Mouse (Mus musculus) erythroblast, adult 5-6 weeks (primary cell): Measurements from ENCODE around the gene Atg4b. TPM values are rescaled to one million over a fixed set of nuclear protein-coding genes. Genes with fewer than 3 reads are reported as not detected.

ENCODE experiments used
- ATAC-seq: replicated peaks from 2 replicates; pipeline ENCODE4 v1.8.0; 2016; ENCODE audit warnings: moderate number of reproducible peaks, mild to moderate bottlenecking, moderate TSS enrichment, inconsistent platforms; ENCODE audit not compliant: poor library complexity, low FRiP score, severe bottlenecking
- total RNA-seq, 2 experiments: library from RNA; stranded (forward) in 1 of 2; stranded (reverse) in 1 of 2; fragments of 150-400 nt in 1 of 2; fragments of 200-764, 138-1000 nt in 1 of 2; gene quantifications; 2 replicates each; pipeline versions ENCODE4 v1.2.3 to v1.2.4; 2015 to 2017; ENCODE audit warnings: low replicate concordance in 2 of 2

The Atg4b gene
- total RNA-seq (2015; ENCODE audit: low replicate concordance) (12.3 and 20.7 TPM in 2 replicates), total RNA-seq (2017; ENCODE audit: low replicate concordance) (20.8 and 21.0 TPM in 2 replicates)

DNA sequence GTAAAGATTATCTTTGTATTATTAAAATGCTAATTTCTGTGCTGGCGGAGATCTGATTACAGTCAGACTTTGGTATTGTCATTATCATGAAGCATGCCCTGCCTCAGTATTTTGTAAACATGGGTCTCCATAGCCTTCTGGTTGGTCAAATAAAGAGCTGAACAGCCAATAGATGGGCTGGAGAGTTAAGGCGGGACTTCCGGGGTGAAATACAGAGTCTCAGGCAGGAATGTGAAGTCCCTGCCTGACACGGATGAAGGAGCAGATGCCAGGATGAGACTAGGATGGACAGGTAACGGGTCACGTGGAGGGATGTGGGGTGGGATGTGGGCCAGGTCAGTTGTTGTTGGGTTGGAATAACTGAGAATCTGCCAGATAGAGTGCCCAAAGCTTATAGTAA is at the start of gene Atg4b:
Gene Atg4b, plus strand, starts transcription at position 211 of the 400 bp plus-strand sequence.
- no peak for ATAC-seq

GRCm38 (mm10) chr1:93702106-93702505 is 49.2 kb upstream of the Atg4b start:
- no peak for ATAC-seq

GRCm38 (mm10) chr1:93703472-93704048 is 47.7 kb upstream of the Atg4b start:
- no peak for ATAC-seq

DNA sequence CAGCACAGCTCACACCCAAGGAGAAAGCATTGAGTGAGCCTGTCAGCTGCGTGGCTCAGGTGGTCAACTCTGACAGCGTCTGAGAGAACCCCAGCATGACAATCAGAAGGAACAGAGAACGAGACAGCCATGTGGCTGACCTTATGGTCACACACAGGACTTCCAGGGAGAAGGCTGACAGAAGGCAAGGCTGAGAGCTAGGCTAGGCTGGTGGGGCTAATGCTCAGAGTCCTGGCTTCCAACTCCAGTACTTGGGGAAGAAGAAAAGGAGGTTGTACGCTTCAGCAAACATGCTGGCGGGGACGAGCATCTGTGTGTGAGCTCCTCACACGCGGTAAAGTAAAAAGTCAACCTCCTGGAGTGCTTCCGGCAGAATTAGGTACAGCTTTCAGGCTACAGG is 47.0 kb upstream of the Atg4b start:
- ATAC-seq: no peak

DNA sequence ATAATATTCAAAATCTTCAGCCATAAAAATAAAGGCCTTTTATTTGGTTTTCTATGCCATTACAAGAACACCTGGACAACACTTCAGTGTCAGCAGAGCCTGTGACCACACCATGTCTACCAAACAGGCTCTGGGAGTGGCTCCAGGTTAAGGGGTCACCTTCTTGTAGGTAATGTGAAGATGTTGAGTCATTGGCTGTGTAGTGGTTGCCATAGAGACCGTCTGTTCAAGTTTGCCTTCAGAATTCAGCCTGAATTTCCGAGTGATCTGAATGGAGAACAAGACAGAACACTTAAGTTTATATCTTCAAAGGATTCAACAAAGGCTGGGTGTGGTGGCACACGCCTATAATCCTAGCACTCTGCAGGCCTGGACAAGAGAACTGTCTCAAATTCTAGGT is 45.9 kb upstream of the Atg4b start:
- no peak for ATAC-seq

DNA sequence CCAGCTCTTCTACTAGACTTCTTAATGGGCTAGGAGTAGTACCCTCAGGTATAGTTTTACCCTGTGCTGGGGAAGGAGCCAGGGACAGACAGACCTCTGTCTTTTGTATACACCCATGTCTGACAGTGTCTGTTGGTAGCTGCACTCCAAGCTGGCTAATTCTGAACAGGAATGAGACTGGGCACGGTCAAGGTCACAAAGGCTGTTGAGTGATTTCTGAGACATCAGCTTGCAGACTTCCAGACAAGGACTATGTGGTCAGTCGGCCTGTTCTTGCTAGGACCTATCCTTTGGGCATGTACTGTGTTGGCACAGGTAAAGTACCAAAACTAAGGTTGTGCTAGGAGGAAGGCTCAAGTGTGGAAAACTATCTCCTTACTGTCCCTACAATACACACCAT is 35.1 kb upstream of the Atg4b start:
- ATAC-seq: no peak

GRCm38 (mm10) chr1:93721557-93721956 is 29.7 kb upstream of the Atg4b start:
- ATAC-seq: no peak

DNA sequence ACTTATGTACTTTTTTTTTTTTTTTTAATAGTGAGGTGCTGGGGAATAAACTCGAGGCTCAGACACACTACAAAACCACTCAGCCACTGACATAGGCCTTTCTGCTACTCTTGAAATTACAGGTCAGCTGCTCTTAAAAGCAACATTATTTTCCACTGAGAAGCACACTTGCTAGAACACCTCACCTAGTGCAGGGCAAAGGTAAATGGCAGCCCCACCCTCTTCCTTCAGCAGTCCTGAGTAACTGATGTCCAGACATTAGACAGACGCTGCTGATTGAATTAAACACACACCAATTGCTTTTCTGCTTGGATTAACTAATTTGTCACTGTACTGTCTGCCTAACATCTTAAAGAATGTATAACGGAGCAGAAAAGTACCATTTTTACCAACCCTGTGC is 26.7 kb upstream of the Atg4b start:
- ATAC-seq: no peak

DNA sequence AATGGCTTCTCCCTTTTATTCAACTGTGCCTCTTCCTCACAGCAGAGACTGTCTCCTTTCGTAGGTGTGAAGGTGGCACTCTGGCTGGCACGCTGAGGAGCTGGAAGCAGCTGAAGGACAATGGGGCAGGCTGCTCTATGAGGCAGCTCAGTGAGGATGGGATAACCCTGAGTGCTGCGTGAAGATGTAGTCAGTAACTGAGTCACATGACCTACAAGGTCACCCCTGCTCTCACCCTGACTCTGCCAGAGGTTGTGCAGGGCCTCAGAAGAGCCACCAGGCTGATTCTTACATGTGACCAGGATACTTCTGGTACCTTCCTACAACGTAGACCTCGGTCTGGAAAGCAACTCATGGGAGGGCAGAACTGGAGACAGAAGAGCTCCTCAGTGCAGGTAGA is 25.6 kb upstream of the Atg4b start:
- ATAC-seq: no peak

DNA sequence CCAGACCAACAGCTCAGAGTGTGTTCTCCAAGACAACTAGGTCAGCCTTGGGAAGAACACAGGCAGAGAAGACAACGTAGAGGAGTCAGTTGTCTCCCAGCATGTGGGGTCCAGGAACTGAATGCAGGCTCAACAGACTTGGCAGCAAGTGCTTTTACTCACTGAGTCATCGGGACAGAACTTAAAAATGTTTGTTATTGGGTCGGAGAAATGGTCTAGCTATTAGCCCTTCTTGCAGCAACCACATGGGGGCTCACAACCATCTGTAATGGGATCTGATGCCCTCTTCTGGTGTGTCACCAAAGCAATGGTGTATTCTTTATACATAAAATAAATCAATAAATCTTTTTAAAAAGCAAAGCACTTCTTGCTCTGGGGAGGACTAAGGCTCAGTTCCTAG is 25.2 kb upstream of the Atg4b start:
- ATAC-seq: no peak

DNA sequence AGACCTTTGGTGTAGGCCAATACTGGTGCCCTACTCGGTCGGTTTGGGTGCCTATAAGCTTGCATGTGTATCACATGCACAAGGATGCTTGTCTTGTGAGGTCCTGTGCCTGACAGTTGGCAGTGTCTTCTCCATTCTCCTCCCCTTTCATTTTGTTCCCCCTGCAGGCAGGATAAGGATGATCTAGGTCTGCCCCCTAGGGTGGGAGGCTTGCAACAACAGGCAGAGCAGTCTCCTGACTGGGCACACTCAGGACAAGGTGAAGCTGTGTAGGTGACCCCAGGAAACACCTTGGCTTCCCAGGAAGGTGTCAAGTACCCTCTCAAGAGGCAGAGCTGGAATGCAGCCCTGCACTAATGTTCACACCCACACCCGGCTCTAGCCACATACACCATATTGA is 24.3 kb upstream of the Atg4b start:
- ATAC-seq: peak; percentile 73

DNA sequence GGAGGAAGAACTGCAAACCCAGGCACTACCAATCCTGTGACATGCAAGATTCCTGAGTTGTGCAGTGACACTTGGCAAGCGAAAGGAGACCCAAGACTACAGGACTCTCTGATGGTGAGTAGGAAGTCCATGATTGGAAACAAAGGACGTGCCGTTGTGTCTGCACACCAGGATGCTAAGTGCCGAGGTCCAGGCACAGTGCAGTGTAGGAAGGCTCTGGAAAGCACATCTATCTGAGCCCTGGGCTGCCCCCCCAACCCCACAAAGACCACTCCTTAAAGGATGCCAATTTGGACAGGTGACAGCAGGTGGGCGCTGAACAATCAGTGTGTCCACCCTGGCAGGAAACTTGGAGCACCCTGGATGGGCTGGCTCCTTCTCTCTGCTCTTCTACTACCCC is 20.2 kb upstream of the Atg4b start:
- ATAC-seq: no peak

GRCm38 (mm10) chr1:93731880-93732281 is 19.4 kb upstream of the Atg4b start:
- no peak for ATAC-seq

DNA sequence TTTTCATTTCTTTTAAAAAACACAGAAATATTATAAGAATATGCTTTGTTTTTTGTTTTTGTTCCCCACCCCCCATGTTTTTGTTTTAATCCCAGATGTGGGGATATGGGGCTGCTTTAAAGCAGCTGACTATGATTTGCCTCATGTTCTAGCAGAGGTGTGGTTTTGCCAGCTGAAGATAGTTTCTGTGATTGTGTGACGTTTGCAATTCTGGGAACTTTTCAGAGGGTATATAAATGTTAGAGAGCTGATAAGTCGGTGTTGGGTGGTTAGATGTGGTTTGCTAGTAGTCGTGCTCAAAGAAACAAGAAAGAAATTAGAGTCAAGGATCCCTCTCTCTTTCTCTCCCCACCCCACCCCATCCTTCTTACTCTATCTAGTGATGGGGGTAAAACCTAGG is 15.4 kb upstream of the Atg4b start:
- no peak for ATAC-seq

DNA sequence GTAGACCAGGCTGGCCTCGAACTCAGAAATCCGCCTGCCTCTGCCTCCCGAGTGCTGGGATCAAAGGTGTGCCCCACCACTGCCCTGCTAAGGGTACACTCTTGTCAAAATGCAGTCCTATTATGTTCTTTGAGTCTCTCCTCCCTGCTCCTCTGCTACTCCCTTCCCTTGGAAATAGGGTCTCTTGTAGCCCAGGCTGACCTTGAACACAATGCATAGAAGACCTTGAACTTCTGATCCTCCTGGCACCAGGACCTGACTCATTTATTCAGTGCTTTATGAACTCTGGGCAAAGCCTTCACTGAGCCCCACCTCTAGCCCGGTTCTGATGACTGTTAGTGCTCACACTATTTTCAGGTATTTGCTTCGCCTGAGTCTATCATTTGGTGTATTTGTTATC is 13.6 kb upstream of the Atg4b start:
- ATAC-seq: no peak

DNA sequence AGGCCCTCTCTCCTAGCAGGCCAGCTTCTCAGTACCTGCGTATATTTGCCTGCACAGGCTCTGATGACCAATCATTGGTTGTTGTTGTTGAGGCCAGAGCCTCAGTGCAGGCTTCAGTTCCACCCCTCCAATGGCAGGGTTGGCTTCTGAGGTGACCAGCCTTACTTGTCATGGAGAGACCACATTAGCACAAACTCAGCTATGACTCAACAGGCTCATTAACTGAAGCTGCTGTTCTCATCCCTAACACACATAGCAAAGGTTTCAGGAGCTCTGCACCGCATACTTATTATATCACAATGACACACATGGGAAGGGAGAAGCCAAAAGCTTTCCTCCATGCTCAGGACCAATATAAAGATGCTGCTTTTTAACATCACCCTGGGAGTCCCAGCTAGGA is 10.6 kb upstream of the Atg4b start:
- no peak for ATAC-seq

DNA sequence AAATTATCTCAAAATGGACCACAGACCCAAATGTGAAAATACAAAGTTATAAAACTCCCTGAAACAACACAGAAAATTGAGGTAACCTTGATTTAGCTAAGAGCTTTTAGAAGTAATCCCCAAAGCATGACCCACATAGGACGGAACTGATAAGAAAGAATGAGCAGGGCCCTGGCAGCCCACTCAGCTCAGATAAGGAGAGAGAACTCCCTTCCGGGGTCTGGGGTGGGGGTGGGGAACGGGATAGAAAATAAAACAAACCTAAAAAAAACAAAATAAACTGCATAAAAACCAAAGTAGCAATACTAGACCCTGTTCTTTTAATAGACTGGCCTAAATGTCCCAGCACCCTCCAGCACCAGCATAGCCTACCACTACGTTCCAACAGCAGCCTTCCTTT is 9.3 kb upstream of the Atg4b start:
- ATAC-seq: no peak

DNA sequence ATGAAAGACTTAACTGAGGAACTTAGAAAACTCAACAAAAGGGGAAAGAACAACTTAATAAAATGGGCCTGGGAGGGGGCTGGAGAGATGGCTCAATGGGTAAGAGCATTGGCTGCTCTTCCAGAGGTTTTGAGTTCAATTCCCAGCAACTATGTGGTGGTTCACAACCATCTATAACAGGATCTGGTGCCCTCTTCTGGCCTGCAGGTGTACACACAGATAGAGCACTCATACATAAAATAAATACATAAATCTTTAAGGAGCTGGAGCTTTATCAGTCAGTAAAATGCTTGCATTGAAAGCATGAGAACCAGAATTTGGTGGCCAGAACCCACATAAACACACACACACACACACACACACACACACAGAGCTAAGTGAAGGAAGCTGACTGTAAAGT is 8.4 kb upstream of the Atg4b start:
- no peak for ATAC-seq

- ATAC-seq: no peak
These were observed 5.1 kb upstream of the Atg4b start for GRCm38 (mm10) chr1:93746179-93746578.

GRCm38 (mm10) chr1:93748539-93748938 is 2.8 kb upstream of the Atg4b start:
- ATAC-seq: no peak

- no peak for ATAC-seq
These were observed 2.7 kb downstream of the Atg4b start for GRCm38 (mm10) chr1:93753911-93754572.
